Mouse (Mus musculus) monocyte, adult 5-6 weeks (primary cell): ENCODE measurements around the gene Phf1. TPM values are rescaled to one million over a fixed set of nuclear protein-coding genes. Genes with fewer than 3 reads are reported as not detected.
"Not testable (repeated sequence)": the region's sequence is repeated elsewhere in the genome, so short reads cannot be mapped to it uniquely, and the experiment has no call there.

Source experiments
- ATAC-seq: fragments of 153-309, 156-312 bp; replicated peaks from 2 replicates; pipeline ENCODE4 v1.8.0; 2017; ENCODE audit warnings: mild to moderate bottlenecking; ENCODE audit not compliant: low TSS enrichment, insufficient number of reproducible peaks, severe bottlenecking, poor library complexity, low FRiP score
- total RNA-seq: library from RNA; stranded (forward); fragments of 200-1000, 200-491, 200-594 nt; gene quantifications from 3 replicates; pipeline ENCODE4 v1.2.3, GENCODE M21; 2017

Gene Phf1
- total RNA-seq, 1 experiment from 2014 or later = 30.0 TPM

DNA sequence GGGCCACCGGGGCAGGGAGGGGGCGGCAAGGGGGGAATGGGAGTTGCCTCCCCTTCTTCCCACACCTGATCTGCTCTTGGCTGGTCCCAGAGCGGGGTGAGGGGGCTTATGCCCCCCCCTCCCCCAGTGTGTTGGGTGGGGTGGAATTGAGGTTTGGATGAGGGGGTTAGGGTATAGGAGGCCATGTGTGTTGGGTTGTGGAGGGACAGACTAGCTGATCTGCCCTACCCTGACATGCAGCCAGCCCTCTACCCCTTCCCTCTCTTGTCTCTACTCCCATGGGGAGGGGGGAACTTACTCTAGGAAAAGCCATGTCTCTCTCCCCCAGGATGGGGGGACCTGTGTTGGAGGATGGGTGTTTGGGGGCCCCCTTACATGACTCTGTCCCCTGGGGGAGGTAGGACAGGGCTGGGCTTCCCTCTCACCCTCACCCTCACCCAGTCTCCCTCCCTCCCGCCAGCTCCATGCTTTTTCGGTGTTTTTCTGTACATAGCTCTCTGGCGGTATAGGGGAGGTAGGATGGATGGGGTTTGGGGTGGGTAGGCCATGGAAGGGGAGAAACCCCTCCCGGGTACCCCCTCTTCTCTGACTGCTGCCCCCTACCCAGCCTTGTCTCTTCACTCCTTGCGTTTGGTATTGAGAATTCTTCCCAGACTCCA is 38.5 kb downstream of the Phf1 start:
- no peak for ATAC-seq

GRCm38 (mm10) chr17:26972107-26972506 is 39.3 kb downstream of the Phf1 start:
- no peak for ATAC-seq

- ATAC-seq = peak; percentile 98
Measured at GRCm38 (mm10) chr17:26972703-26973574, 40.1 kb downstream of the Phf1 start, which contains the start of gene Zbtb9. Gene Zbtb9, plus strand, starts transcription at chr17:26973167.

DNA sequence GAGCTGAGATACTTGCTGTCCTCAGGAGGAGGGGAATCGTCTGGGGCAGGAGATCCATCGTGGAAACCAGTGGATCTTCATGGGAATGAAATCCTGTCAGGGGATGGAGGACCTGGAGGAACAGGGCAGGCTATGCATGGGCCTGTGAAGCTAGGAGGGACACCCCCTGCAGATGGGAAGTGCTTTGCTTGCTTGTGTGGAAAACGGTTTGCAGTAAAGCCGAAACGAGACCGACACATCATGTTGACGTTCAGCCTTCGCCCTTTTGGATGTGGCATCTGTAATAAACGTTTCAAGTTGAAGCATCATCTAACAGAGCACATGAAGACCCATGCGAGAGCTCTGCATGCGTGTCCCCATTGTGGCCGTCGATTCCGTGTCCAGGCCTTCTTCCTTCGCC is 41.7 kb downstream of the Phf1 start:
- ATAC-seq = no peak

DNA sequence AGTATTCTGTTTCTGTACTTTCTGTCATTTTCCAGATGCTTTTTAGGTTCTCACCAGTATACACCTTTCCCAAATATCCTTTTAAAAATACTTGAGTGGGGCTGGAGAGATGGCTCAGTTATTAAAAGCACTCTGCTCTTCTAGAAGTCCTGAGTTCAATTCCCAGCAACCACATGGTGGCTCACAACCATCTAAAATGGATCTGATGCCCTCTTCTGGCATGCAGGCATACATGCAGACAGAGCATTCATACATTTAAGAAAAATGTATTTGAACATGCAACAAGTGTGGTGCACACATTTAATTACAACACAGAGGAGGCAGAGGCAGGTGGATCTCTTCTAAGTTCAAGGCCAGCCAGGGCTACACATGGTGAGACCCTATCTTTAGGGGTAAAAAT is 42.6 kb downstream of the Phf1 start:
- no peak for ATAC-seq

- not testable (repeated sequence) for ATAC-seq
Measured at GRCm38 (mm10) chr17:26977354-26977753, 44.5 kb downstream of the Phf1 start.

- peak; percentile 56; the same call in 1 of the 2 replicates for ATAC-seq
Measured at GRCm38 (mm10) chr17:26979426-26979825, 46.6 kb downstream of the Phf1 start.

DNA sequence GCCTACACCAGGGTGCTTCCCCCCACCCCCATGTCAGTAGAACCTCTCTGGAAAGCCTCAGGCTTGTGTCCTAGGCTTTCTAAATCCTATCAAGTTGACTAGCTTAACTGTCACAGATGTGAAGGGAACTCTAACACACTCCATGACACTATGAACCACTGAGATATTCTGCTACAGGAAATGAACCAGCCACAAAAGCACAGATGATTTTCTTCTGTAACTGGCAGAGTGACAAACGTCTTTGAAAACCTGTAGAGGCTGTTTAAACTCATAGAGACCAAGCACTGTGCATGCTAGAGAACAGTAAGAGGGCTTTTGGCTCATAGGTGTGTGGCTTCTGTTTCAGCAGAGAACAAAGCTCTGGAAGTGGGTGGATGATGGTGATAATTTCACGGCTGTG is 48.2 kb downstream of the Phf1 start:
- no peak for ATAC-seq

- no peak for ATAC-seq
Measured at GRCm38 (mm10) chr17:26983382-26983781, 50.5 kb downstream of the Phf1 start.

GRCm38 (mm10) chr17:26985503-26986179 is 52.8 kb downstream of the Phf1 start:
- ATAC-seq = no peak

Other genes starting within 250 kb of the Phf1 start
- gene Crebrf, start 217.4 kb upstream of the Phf1 start, total RNA-seq = 79.3 to 106 TPM (median 83.5 TPM) in 3 replicates
- gene Bnip1, start 152.0 kb upstream of the Phf1 start, total RNA-seq = 14.3 to 19.8 TPM (median 16.1 TPM) in 3 replicates
- not detected in 3 replicates for gene Nkx2-5, start 88.0 kb upstream of the Phf1 start, total RNA-seq
- 1.5 to 3.2 TPM (median 2.3 TPM) in 3 replicates for gene Kifc5b, start 16.0 kb upstream of the Phf1 start, total RNA-seq
- gene Cuta, start 6.5 kb downstream of the Phf1 start, total RNA-seq = 22.8 to 35.9 TPM (median 25.9 TPM) in 3 replicates
- gene Syngap1, start 8.2 kb downstream of the Phf1 start, total RNA-seq = 0.76 to 3.9 TPM (median 0.96 TPM) in 3 replicates
- 23.5 to 34.2 TPM (median 32.3 TPM) in 3 replicates for gene Zbtb9, start 40.1 kb downstream of the Phf1 start, total RNA-seq
- gene Bak1, start 96.0 kb downstream of the Phf1 start, total RNA-seq = 39.5 to 56.8 TPM (median 45.8 TPM) in 3 replicates
- 25.3 to 46.9 TPM (median 28.9 TPM) in 3 replicates for gene Itpr3, start 124.3 kb downstream of the Phf1 start, total RNA-seq
- gene Uqcc2, start 200.9 kb downstream of the Phf1 start, total RNA-seq = 79.3 to 105 TPM (median 82.5 TPM) in 3 replicates
- gene Ip6k3, start 234.7 kb downstream of the Phf1 start, total RNA-seq = 5.4 to 8.6 TPM (median 7.0 TPM) in 3 replicates